Mouse (Mus musculus) adrenal gland, postnatal 25 days (tissue): ENCODE measurements at regions not wholly inside any gene's neighbourhood (a gene's known extent, or its start where the extent isn't known, plus 50 kb on each side); places are given as distances from the start of the nearest gene placed in this dataset.

Source experiments
- DNase-seq: peaks from one replicate; pipeline ENCODE4 v3.0.0; 2021; ENCODE audit warnings: mixed read lengths

- no peak for DNase-seq
These were observed 119.8 kb upstream of the Gnao1 start for GRCm38 (mm10) chr8:93689832-93690471.

DNA sequence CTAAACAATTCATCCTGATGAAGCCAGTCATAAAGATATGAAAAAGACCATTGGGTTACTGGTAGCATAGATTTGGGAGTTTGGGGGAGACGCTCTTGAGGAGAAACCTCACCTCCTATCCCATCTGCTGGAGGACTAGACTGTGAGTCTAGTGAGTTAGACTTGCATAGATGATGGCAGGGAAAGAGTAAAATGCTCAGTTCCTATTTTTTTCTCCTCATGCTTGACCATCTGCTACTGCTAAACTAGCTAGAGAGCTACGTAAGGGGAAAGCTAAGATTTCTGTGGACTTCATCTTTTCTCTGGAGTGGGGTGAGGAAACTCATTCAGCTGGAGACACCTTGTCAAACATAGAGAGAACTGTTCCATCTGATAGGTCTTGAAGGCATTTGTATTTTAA, 118.4 kb upstream of the Gnao1 start:
- no peak for DNase-seq

GRCm38 (mm10) chr8:93691826-93692225, 117.9 kb upstream of the Gnao1 start:
- no peak for DNase-seq

- DNase-seq: no peak
These were observed 112.6 kb upstream of the Gnao1 start for GRCm38 (mm10) chr8:93697206-93697605.

- DNase-seq: no peak
These were observed 111.3 kb upstream of the Gnao1 start for GRCm38 (mm10) chr8:93698508-93698907.

DNA sequence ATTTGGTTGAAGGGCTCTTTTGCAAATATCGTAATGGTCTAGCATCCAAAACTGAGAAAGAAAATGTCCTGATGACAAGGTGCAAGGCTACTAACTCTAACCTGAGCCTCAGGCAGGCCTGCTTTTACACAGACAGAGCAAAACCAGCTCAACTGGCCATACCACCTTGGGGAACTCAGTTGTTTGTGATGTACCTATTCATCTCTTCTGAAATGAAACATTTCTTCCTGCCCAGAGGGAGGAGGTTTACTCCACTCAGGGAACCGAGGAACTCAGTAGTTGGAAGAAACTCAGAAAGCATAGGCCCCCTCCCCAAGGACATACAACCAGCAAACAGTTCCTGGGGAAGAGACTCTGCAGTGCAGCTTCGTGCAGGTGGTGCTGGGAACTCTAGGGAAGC, 108.4 kb upstream of the Gnao1 start:
- no peak for DNase-seq

- no peak for DNase-seq
These were observed 97.6 kb upstream of the Gnao1 start for GRCm38 (mm10) chr8:93712066-93712706.

DNA sequence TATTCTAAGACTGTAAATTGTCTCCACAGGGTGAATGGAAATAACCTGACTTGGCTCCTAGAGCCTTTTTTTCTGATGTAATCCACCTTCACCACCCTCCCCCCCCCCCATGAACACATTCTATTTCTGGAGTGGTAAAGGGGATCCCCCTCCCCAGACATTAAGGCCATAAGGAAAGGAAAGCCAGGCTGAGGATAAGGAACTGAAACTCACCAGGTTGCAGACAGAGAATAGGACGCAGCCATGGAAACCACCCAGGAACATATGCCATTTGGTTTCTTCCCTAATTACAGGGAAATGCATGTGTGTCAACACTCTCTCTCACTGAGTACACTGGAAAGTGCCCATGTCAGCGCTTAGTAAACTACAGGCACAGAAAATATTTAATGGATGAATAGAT, 96.5 kb upstream of the Gnao1 start:
- no peak for DNase-seq

GRCm38 (mm10) chr8:93724896-93725489, 84.8 kb upstream of the Gnao1 start:
- DNase-seq: peak; percentile 1

GRCm38 (mm10) chr8:93729124-93729930, 80.4 kb upstream of the Gnao1 start:
- DNase-seq: no peak

DNA sequence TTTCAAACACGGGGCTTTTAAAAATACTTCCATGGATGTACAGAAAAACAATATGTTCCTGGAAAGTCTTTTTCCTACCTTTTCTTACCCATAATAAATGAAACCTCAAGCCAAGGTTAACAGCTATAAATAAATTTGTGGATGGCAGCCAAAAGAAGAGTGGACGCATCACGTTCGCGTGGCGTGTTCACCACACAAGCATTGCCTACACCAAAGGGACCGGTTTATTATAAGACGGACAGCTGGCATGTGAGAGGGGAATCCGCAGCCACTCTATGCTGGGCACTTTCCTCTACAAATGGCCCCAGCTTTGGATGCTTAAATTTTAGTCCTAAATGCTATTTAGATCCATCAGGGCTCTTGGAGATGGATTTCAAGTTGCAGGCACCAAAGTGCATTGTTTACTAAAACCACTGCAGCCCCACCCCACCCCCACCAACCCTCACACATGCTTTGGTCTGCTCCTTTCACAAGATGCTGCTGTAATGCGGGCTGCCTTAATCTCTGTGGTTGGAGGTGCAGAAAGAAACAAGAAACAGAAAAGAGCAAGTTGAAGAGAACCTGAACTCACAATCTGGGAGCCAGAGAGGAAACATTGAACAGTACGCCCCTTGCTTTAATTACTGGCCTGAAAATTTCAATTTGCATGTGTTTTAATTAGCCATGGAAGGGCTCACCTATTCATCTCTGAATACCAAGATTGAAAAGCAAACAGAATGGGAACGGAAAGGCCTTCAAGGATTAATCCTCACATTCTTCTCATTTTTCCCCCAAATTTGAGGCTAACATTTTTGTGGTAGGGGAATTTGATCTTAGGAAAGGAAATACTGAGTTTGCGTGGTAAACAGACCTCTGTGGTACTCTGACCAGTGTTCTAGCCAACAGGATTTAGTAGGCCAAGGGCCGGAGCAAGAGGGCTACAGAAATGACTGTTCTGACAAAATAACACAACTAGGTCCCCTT, 78.7 kb upstream of the Gnao1 start:
- no peak for DNase-seq

GRCm38 (mm10) chr8:93734818-93735217, 74.9 kb upstream of the Gnao1 start:
- no peak for DNase-seq

DNA sequence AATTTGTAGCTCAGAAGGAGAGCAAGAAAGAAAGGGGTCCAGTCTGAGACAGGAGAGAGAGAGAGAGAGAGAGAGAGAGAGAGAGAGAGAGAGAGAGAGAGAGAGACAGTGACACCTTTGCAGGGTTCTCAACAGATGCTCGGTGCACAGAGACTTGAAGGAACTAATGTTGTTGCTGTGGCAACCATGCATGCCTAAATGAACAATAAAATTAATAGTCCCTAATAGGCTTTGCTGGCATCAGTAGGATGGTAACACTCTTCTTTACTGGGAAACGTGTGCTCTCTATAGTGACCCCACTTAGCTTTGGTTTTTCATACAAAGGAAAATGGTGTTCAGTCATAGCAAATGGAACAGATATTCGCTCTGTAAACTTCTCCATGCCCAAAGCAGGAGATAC, 69.5 kb upstream of the Gnao1 start:
- DNase-seq: no peak

GRCm38 (mm10) chr8:93748720-93749119, 61.0 kb upstream of the Gnao1 start:
- DNase-seq: no peak

DNA sequence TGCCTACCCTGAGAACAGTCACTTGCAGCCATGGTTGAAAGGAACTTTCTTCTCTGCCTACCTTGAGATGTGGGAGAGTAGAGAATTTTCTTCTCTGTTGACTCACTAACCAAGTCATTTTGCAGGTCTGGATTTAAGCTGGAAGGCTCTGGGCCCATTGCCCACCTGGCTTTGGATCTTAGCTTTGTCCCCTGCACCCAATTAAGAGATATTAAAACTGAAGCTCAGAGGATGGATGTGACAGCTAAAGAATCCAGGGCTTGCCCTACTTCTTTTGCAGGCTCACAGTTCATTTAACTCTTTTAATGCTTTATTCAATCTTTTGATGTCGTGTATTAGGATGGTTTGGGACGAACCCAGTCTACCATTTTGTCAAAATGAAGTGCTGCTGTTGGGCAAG, 58.8 kb upstream of the Gnao1 start:
- DNase-seq: no peak

GRCm38 (mm10) chr8:93755981-93756380, 53.8 kb upstream of the Gnao1 start:
- no peak for DNase-seq
